Mouse (Mus musculus) ES-E14 (cell line): ENCODE results near the gene Macrod2. TPM values are rescaled to one million over a fixed set of nuclear protein-coding genes. Genes with fewer than 3 reads are reported as not detected.

Experiments used
- DNase-seq: peaks from one replicate; pipeline ENCODE4 v3.0.0-alpha.2; 2013; ENCODE audit warnings: low read depth, low spot score
- H3K27ac ChIP-seq: 2 replicates; pipeline ENCODE4 v1.5.1; 2012; ENCODE audit warnings: low read depth, mild to moderate bottlenecking, low read length, moderate library complexity, mixed read lengths; ENCODE audit not compliant: poor library complexity, insufficient read depth, severe bottlenecking
- H3K36me3 ChIP-seq: 2 replicates; pipeline ENCODE4 v1.6.1; 2012; ENCODE audit warnings: mild to moderate bottlenecking, low read length, moderate library complexity, mixed read lengths; ENCODE audit not compliant: control insufficient read depth, poor library complexity, insufficient read depth, severe bottlenecking
- H3K4me1 ChIP-seq, 2 experiments: fragments of 150-350 bp in 1 of 2; sonication (generic) in 1 of 2; 2 replicates each; pipeline ENCODE4 v1.6.1; 2012; ENCODE audit warnings: low read length in 2 of 2, mild to moderate bottlenecking in 1 of 2, mixed read lengths in 1 of 2; ENCODE audit not compliant: control insufficient read depth in 2 of 2, insufficient read depth in 2 of 2, poor library complexity in 1 of 2
- H3K4me3 ChIP-seq, 2 experiments: fragments of 150-350 bp in 1 of 2; sonication (generic) in 1 of 2; 2 replicates each; pipeline ENCODE4 v1.5.1; 2012; ENCODE audit warnings: low read length in 2 of 2, low read depth in 1 of 2, mild to moderate bottlenecking in 1 of 2, mixed read lengths in 1 of 2; ENCODE audit not compliant: insufficient read depth in 1 of 2, poor library complexity in 1 of 2, severe bottlenecking in 1 of 2
- H3K9ac ChIP-seq: 2 replicates; pipeline ENCODE4 v1.6.1; 2012; ENCODE audit warnings: low read depth, mild to moderate bottlenecking, low read length, mixed read lengths; ENCODE audit not compliant: poor library complexity, insufficient read depth, severe bottlenecking
- H3K9me3 ChIP-seq: fragments of 150-350 bp; sonication (generic); 2 replicates; pipeline ENCODE4 v1.6.1; 2012; ENCODE audit warnings: low read depth, mild to moderate bottlenecking, low read length; ENCODE audit not compliant: control insufficient read depth, insufficient read depth
- CHD2 ChIP-seq: IDR thresholded peaks from 2 replicates; pipeline ENCODE4 v1.6.1; 2014; ENCODE audit warnings: mild to moderate bottlenecking, low read depth, low read length, inconsistent platforms
- HCFC1 ChIP-seq: IDR thresholded peaks from 2 replicates; pipeline ENCODE4 v1.6.1; 2012; ENCODE audit warnings: low read length, inconsistent platforms, borderline replicate concordance; ENCODE audit not compliant: insufficient read depth
- MAFK ChIP-seq: IDR thresholded peaks from 2 replicates; pipeline ENCODE4 v1.6.1; 2014; ENCODE audit warnings: mild to moderate bottlenecking, low read depth, low read length, inconsistent platforms; ENCODE audit not compliant: insufficient read depth
- ZC3H11A ChIP-seq: IDR thresholded peaks from 2 replicates; pipeline ENCODE4 v1.6.1; 2012; ENCODE audit warnings: low read depth, mild to moderate bottlenecking, inconsistent platforms, low read length, borderline replicate concordance
- ZNF384 ChIP-seq: IDR thresholded peaks from 2 replicates; pipeline ENCODE4 v1.6.1; 2012; ENCODE audit warnings: low read depth, low read length, inconsistent platforms
- in situ Hi-C, 2 experiments: fragments of 600-800 bp; cut with MboI; formaldehyde crosslinking; loops; one replicate each; pipeline ENCODE4 v1.15.1; 2025; ENCODE audit warnings: low sequenced_read_pairs in 2 of 2, inconsistent platforms in 1 of 2; ENCODE audit not compliant: unreplicated experiment in 2 of 2
- total RNA-seq: library from RNA; depleted of rRNA; stranded (reverse); fragments of 300-350 nt; gene quantifications from 2 replicates; pipeline ENCODE4 v1.2.3, GENCODE M21; 2012

Gene Macrod2
- total RNA-seq, 1 experiment = 12.7 TPM

- peak; percentile 43; the same call in 1 of the 2 replicates for TF ChIP-seq ZC3H11A
- TF ChIP-seq ZNF384 = no peak
Measured at GRCm38 (mm10) chr2:142253913-142254312, 1858.8 kb downstream of the Macrod2 start.

DNA sequence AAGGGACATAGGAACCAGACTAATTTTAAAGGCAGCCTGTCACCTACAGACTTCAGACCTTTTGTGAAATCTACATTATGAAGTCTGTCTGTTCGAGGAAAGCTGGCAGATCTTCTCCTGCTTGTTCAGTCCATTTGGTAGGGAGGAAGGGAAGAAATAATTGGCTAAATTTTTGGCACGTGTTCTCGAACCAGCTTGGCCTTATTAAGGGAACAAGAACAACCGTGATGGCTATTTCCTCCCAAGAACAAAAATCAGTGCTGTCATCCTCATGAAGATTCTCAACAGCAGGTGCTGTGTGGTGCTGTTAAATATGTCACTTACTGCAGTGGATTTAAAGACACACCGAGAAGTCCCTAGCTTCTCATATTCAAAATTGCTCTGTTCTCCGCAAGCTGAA is 1859.5 kb downstream of the Macrod2 start:
- in situ Hi-C loops = no loop called here
- no peak for TF ChIP-seq MAFK
- TF ChIP-seq ZNF384 = no peak
- TF ChIP-seq CHD2 = no peak
- TF ChIP-seq ZC3H11A = no peak
- no peak overlapping the region for H3K9ac ChIP-seq

More at GRCm38 (mm10) chr2:142253913-142254312, 1858.8 kb downstream of the Macrod2 start:
- Histone ChIP-seq H3K4me1 (no peaks in the 10 kb centered on the region), H3K36me3 (no peaks in the 10 kb centered on the region), H3K9me3 (no peaks in the 10 kb centered on the region), H3K27ac (no peak overlapping the region), H3K9ac (no peak overlapping the region), H3K4me3 (no peak overlapping the region)
- in situ Hi-C loops = no loop called here
- peak; percentile 55 for DNase-seq

DNA sequence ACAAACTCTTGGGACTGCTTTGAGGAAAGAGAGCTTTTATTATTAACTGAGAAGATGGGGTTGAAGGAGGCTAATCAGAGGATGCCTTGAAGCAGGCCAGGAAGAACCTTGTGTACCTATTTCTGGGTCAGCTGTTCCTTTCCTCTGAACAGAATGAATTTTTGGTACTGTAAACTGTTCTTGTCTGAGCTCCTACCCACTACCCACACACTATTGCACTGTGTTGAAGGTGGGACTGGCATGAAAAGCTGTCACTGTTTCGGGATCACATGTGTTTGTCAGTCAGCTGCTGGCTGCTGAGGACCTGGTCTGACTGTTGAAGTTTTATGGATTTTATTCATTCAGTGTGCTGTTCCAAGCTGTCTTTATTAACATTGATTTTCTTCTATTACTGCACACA is 1862.4 kb downstream of the Macrod2 start:
- Histone ChIP-seq H3K4me1 (no peaks in the 10 kb centered on the region), H3K36me3 (no peaks in the 10 kb centered on the region), H3K4me3 (no peak overlapping the region), H3K27ac (no peak overlapping the region), H3K9me3 (no peaks in the 10 kb centered on the region), H3K9ac (no peak overlapping the region)
- TF ChIP-seq HCFC1 = no peak
- no peak for TF ChIP-seq CHD2
- no peak for TF ChIP-seq ZNF384
- TF ChIP-seq MAFK = no peak
- no peak for TF ChIP-seq ZC3H11A
- in situ Hi-C loops = no loop called here
- no peak for DNase-seq

More for the DNA sequence above, 1859.5 kb downstream of the Macrod2 start:
- H3K4me1 ChIP-seq = no peaks in the 10 kb centered on the region
- H3K27ac ChIP-seq = no peak overlapping the region
- no peak for DNase-seq
- no peak overlapping the region for H3K4me3 ChIP-seq
- no peaks in the 10 kb centered on the region for H3K9me3 ChIP-seq
- H3K36me3 ChIP-seq = no peaks in the 10 kb centered on the region

GRCm38 (mm10) chr2:142261046-142261445 is 1865.9 kb downstream of the Macrod2 start:
- TF ChIP-seq MAFK (no peak), ZNF384 (no peak), ZC3H11A (no peak), HCFC1 (no peak), CHD2 (no peak)
- no peak overlapping the region for H3K27ac ChIP-seq

GRCm38 (mm10) chr2:142264697-142265096 is 1869.6 kb downstream of the Macrod2 start:
- DNase-seq = no peak
- TF ChIP-seq CHD2 (no peak), MAFK (no peak), ZNF384 (no peak), HCFC1 (no peak), ZC3H11A (no peak)
- Histone ChIP-seq H3K9me3 (no peaks in the 10 kb centered on the region), H3K36me3 (no peaks in the 10 kb centered on the region), H3K27ac (no peak overlapping the region), H3K4me3 (no peak overlapping the region), H3K4me1 (no peaks in the 10 kb centered on the region), H3K9ac (no peak overlapping the region)
- in situ Hi-C loops = no loop called here

More at GRCm38 (mm10) chr2:142261046-142261445, 1865.9 kb downstream of the Macrod2 start:
- no peak for DNase-seq
- H3K9me3 ChIP-seq = no peaks in the 10 kb centered on the region
- no peak overlapping the region for H3K4me3 ChIP-seq
- H3K9ac ChIP-seq = no peak overlapping the region
- in situ Hi-C loops = no loop called here
- no peaks in the 10 kb centered on the region for H3K4me1 ChIP-seq
- H3K36me3 ChIP-seq = no peaks in the 10 kb centered on the region
